In genomic region chr9:60857833-60858232, GRCm38 (mm10) we compare ENCODE assay signal across 8 mouse cellular contexts.
DNase-seq lines count a peak whose midpoint lies in the region; ATAC-seq and TF ChIP-seq lines count a peak whose summit lies in the region.

No protein-coding gene starts in this region.

- H3K9me3 ChIP-seq in liver, embryonic 12.5 days (replicated peaks), result no peaks in the 10 kb centered on the region
- H3K9me3 ChIP-seq in forebrain, embryonic 16.5 days (ENCODE audit: control insufficient read depth, low read length), result no peaks in the 10 kb centered on the region
- H3K9me3 ChIP-seq in intestine, postnatal 0 days (ENCODE audit: control insufficient read depth), result no peaks in the 10 kb centered on the region
- H3K9me3 ChIP-seq in midbrain, embryonic 16.5 days (replicated peaks; ENCODE audit: control insufficient read depth, low read length, poor library complexity, severe bottlenecking), result no peaks in the 10 kb centered on the region

- H3K27me3 ChIP-seq in liver, adult 2 months (ENCODE audit: control insufficient read depth, insufficient read depth, low read length), result no peaks in the 10 kb centered on the region
- H3K27me3 ChIP-seq in liver, embryonic 12.5 days (replicated peaks), result no peaks in the 10 kb centered on the region
- H3K27me3 ChIP-seq in forebrain, embryonic 16.5 days (replicated peaks; ENCODE audit: control insufficient read depth, insufficient read depth, low read length), result no peaks in the 10 kb centered on the region
- H3K27me3 ChIP-seq in intestine, postnatal 0 days (replicated peaks; ENCODE audit: control insufficient read depth, insufficient read depth, low read length), result no peaks in the 10 kb centered on the region
- H3K27me3 ChIP-seq in midbrain, embryonic 16.5 days (ENCODE audit: control insufficient read depth, insufficient read depth, low read depth, low read length), result no peaks in the 10 kb centered on the region

- H3K9ac ChIP-seq in liver, adult 2 months (ENCODE audit: low read depth, low read length), result no peak overlapping the region
- H3K9ac ChIP-seq in liver, embryonic 12.5 days, result no peak overlapping the region
- no peak overlapping the region for H3K9ac ChIP-seq in forebrain, embryonic 16.5 days (replicated peaks; ENCODE audit: low read depth, low read length)
- no peak overlapping the region for H3K9ac ChIP-seq in intestine, postnatal 0 days (ENCODE audit: low read depth, low read length)
- H3K9ac ChIP-seq in midbrain, embryonic 16.5 days (ENCODE audit: low read depth, low read length), result peak overlapping the region; percentile 28; the same call in 1 of the 2 replicates

- 41% methylated on average over 5 of the region's 5 CpGs for WGBS in liver, adult 2 months
- WGBS in liver, embryonic 12.5 days (ENCODE audit: insufficient replicate concordance), result 27% methylated on average over 5 of the region's 5 CpGs
- 20% methylated on average over 5 of the region's 5 CpGs for WGBS in forebrain, embryonic 16.5 days
- whole genome bisulfite sequencing in intestine, postnatal 0 days, result 25% methylated on average over 5 of the region's 5 CpGs
- WGBS in midbrain, embryonic 16.5 days, result 19% methylated on average over 5 of the region's 5 CpGs

- no peak overlapping the region for H3K4me3 ChIP-seq in liver, adult 2 months (ENCODE audit: insufficient read depth, low read depth, low read length)
- no peak overlapping the region for H3K4me3 ChIP-seq in liver, embryonic 12.5 days
- no peak overlapping the region for H3K4me3 ChIP-seq in forebrain, embryonic 16.5 days (replicated peaks; ENCODE audit: low read length)
- no peak overlapping the region for H3K4me3 ChIP-seq in intestine, postnatal 0 days (ENCODE audit: low read depth, low read length)
- H3K4me3 ChIP-seq in midbrain, embryonic 16.5 days (ENCODE audit: low read depth, low read length), result no peak overlapping the region

- ATAC-seq in liver, embryonic 12.5 days, result no peak
- ATAC-seq in forebrain, embryonic 16.5 days, result peak; percentile 83
- peak; percentile 48; the same call in 1 of the 2 replicates for ATAC-seq in intestine, postnatal 0 days
- peak; percentile 86 for ATAC-seq in midbrain, embryonic 16.5 days

- peaks cover 2% of the 10 kb centered on the region; the same call in 1 of the 2 replicates for H3K36me3 ChIP-seq in liver, adult 2 months (ENCODE audit: control insufficient read depth, insufficient read depth, low read length)
- H3K36me3 ChIP-seq in liver, embryonic 12.5 days, result peaks cover 4% of the 10 kb centered on the region; the same call in 1 of the 2 replicates
- no peaks in the 10 kb centered on the region for H3K36me3 ChIP-seq in forebrain, embryonic 16.5 days (ENCODE audit: control insufficient read depth, insufficient read depth)
- peaks cover 72% of the 10 kb centered on the region for H3K36me3 ChIP-seq in intestine, postnatal 0 days (ENCODE audit: control insufficient read depth, insufficient read depth)
- no peaks in the 10 kb centered on the region for H3K36me3 ChIP-seq in midbrain, embryonic 16.5 days (ENCODE audit: control insufficient read depth, insufficient read depth, low read length)

- no peak overlapping the region for H3K27ac ChIP-seq in liver, adult 2 months (replicated peaks; ENCODE audit: insufficient read depth, low read depth, low read length)
- no peak overlapping the region for H3K27ac ChIP-seq in liver, embryonic 12.5 days
- H3K27ac ChIP-seq in forebrain, embryonic 16.5 days (ENCODE audit: low read length), result no peak overlapping the region
- H3K27ac ChIP-seq in intestine, postnatal 0 days (ENCODE audit: low read depth, low read length), result no peak overlapping the region
- H3K27ac ChIP-seq in midbrain, embryonic 16.5 days (ENCODE audit: low read length), result peak overlapping the region; percentile 11; the same call in 1 of the 2 replicates

- intact Hi-C loops in left cerebral cortex, postnatal 10 days (cut with DNase I), result loop anchor here (2.0 to 10.0 kb wide), 4 partner anchors 37 to 611 kb away; partner anchors contain the start of gene Uaca

- no peak overlapping the region for H3K4me2 ChIP-seq in liver, embryonic 12.5 days
- no peak overlapping the region for H3K4me2 ChIP-seq in forebrain, embryonic 16.5 days (ENCODE audit: low read length)
- no peak overlapping the region for H3K4me2 ChIP-seq in intestine, postnatal 0 days (replicated peaks; ENCODE audit: low read depth)
- peak overlapping the region; percentile 42 for H3K4me2 ChIP-seq in midbrain, embryonic 16.5 days (ENCODE audit: low read length)

- TF ChIP-seq POLR2A in liver, adult 2 months (IDR thresholded peaks at IDR 0.05; ENCODE audit: extremely low read depth, insufficient read depth, low read length), result no peak

- H3K79me2 ChIP-seq in liver, adult 2 months (ENCODE audit: control insufficient read depth, insufficient read depth, low read length), result no peaks in the 10 kb centered on the region

- peak; percentile 7 for DNase-seq in liver, adult 2 months (ENCODE audit: extremely low read depth, low read depth, low spot score)
- peak; percentile 11 for DNase-seq in c-Kit-positive CD71-positive TER-119-negative erythroid progenitor cells, embryonic 14.5 days (ENCODE audit: low read depth)
- peak; percentile 73 to 76 for DNase-seq in left cerebral cortex, postnatal 10 days (ENCODE audit: extremely low spot score in 1 of 2, low spot score in 2 of 2)
- DNase-seq in thymus, postnatal 4 days, result peak; percentile 76

- no peaks in the 10 kb centered on the region for H3K4me1 ChIP-seq in liver, adult 2 months (ENCODE audit: control insufficient read depth, insufficient read depth, low read length)
- peaks cover 3% of the 10 kb centered on the region; the same call in 1 of the 2 replicates for H3K4me1 ChIP-seq in liver, embryonic 12.5 days
- peaks cover 7% of the 10 kb centered on the region; the same call in 1 of the 2 replicates for H3K4me1 ChIP-seq in forebrain, embryonic 16.5 days (replicated peaks; ENCODE audit: control insufficient read depth, insufficient read depth, low read length)
- no peaks in the 10 kb centered on the region for H3K4me1 ChIP-seq in intestine, postnatal 0 days (replicated peaks; ENCODE audit: control insufficient read depth, insufficient read depth, low read length)
- H3K4me1 ChIP-seq in midbrain, embryonic 16.5 days (ENCODE audit: control insufficient read depth, insufficient read depth, low read length), result peaks cover 12% of the 10 kb centered on the region

- TF ChIP-seq CTCF in liver, adult 2 months (IDR thresholded peaks at IDR 0.05; ENCODE audit: low read depth, low read length), result peak; percentile 60
- peak; percentile 82 for TF ChIP-seq CTCF in intestine, postnatal 0 days (IDR thresholded peaks at IDR 0.05; ENCODE audit: low read depth)

Comparison
In these comparisons a context has a peak if more than half of its experiments do, and no peak if none do; other contexts are left out.
1. DNase-seq: peak in every context shown above with its lines; median percentile 76 in thymus, postnatal 4 days; 74 in left cerebral cortex, postnatal 10 days; 11 in c-Kit-positive CD71-positive TER-119-negative erythroid progenitor cells, embryonic 14.5 days; 7 in liver, adult 2 months.